Mouse (Mus musculus) midbrain, postnatal 0 days (tissue): ENCODE data around the gene Abca1. TPM values are rescaled to one million over a fixed set of nuclear protein-coding genes. Genes with fewer than 3 reads are reported as not detected.

Experiments
- ATAC-seq: fragments of 200-750 bp; cut with Nextera tagmentation; 2 replicates; pipeline ENCODE4 v1.8.0; 2017; ENCODE audit warnings: moderate number of reproducible peaks, mild to moderate bottlenecking, moderate TSS enrichment, moderate library complexity; ENCODE audit not compliant: low FRiP score
- DNase-seq: peaks from one replicate; pipeline ENCODE4 v3.0.0-alpha.2; 2015; ENCODE audit warnings: low spot score
- H3K27ac ChIP-seq: fragments of 300-500 bp; sonication (generic); 2 replicates; pipeline ENCODE4 v1.5.1; 2014; ENCODE audit warnings: low read depth, mild to moderate bottlenecking, low read length, mixed read lengths
- H3K27me3 ChIP-seq: fragments of 300-500 bp; sonication (generic); 2 replicates; pipeline ENCODE4 v1.6.1; 2014; ENCODE audit warnings: low read length, control low read depth, mixed read lengths; ENCODE audit not compliant: insufficient read depth
- H3K36me3 ChIP-seq: fragments of 300-500 bp; sonication (generic); 2 replicates; pipeline ENCODE4 v1.6.1; 2014; ENCODE audit warnings: low read length, control low read depth, mixed read lengths; ENCODE audit not compliant: insufficient read depth
- H3K4me1 ChIP-seq: fragments of 300-500 bp; sonication (generic); 2 replicates; pipeline ENCODE4 v1.6.1; 2014; ENCODE audit warnings: mild to moderate bottlenecking, control low read depth, antibody characterized with exemption, low read length, mixed read lengths; ENCODE audit not compliant: insufficient read depth
- H3K4me2 ChIP-seq: fragments of 300-500 bp; sonication (generic); 2 replicates; pipeline ENCODE4 v1.6.1; 2014; ENCODE audit warnings: low read depth, mild to moderate bottlenecking, low read length, mixed read lengths; ENCODE audit not compliant: poor library complexity, severe bottlenecking
- H3K4me3 ChIP-seq: fragments of 300-500 bp; sonication (generic); 2 replicates; pipeline ENCODE4 v1.5.1; 2014; ENCODE audit warnings: low read depth, mild to moderate bottlenecking, low read length, moderate library complexity
- H3K9ac ChIP-seq: fragments of 300-500 bp; sonication (generic); replicated peaks from 2 replicates; pipeline ENCODE4 v1.6.1; 2014; ENCODE audit warnings: mild to moderate bottlenecking, low read length, moderate library complexity, mixed read lengths; ENCODE audit not compliant: poor library complexity, severe bottlenecking
- H3K9me3 ChIP-seq: fragments of 300-500 bp; sonication (generic); 2 replicates; pipeline ENCODE4 v1.6.1; 2016; ENCODE audit warnings: low read length, control low read depth
- CTCF ChIP-seq: IDR thresholded peaks from 2 replicates; pipeline ENCODE4 v1.5.1; 2016; ENCODE audit warnings: antibody characterized with exemption, mild to moderate bottlenecking
- WGBS: fragments of 180-500 bp; shearing (Covaris S2); extraction: QIAGEN DNeasy Blood & Tissue Kit; methylation state at CpG from one replicate; pipeline ENCODE4 v1.1.7; 2014; 5-methylcytosine and 5-hydroxymethylcytosine counted together
- polyA plus RNA-seq: library from polyadenylated mRNA; unstranded; fragments of >200 nt; fragmentation: Nextera tagmentation; extraction: Ambion mirVana; gene quantifications from 2 replicates; pipeline ENCODE4 v1.2.1, GENCODE M21; 2015
- total RNA-seq: library from RNA; depleted of rRNA; stranded (reverse); fragments of >200 nt; gene quantifications from 2 replicates; pipeline ENCODE4 v1.2.3, GENCODE M21; 2014

The Abca1 gene
- total and polyA plus RNA-seq, 2 experiments from 2014 or later, result 8.6 to 49.2 TPM

GRCm38 (mm10) chr4:53122310-53122709 lies 37.4 kb downstream of the Abca1 start:
- DNase-seq (no peak), ATAC-seq (no peak)
- TF ChIP-seq CTCF, result no peak
- 84% methylated on average over 3 of the region's 3 CpGs for WGBS
- no peak overlapping the region for H3K9ac ChIP-seq
- H3K9me3 ChIP-seq, result no peaks in the 10 kb centered on the region
- no peaks in the 10 kb centered on the region for H3K36me3 ChIP-seq
- H3K27me3 ChIP-seq, result no peaks in the 10 kb centered on the region
- H3K27ac ChIP-seq, result no peak overlapping the region
- no peak overlapping the region for H3K4me2 ChIP-seq
- H3K4me1 ChIP-seq, result no peaks in the 10 kb centered on the region
- H3K4me3 ChIP-seq, result no peak overlapping the region

- no peak overlapping the region for H3K4me3 ChIP-seq
- no peak overlapping the region for H3K9ac ChIP-seq
- DNase-seq, result peak; percentile 49
- no peak for ATAC-seq
- 62% methylated on average over 7 of the region's 7 CpGs for WGBS
- no peaks in the 10 kb centered on the region for H3K4me1 ChIP-seq
- no peak for TF ChIP-seq CTCF
- no peak overlapping the region for H3K27ac ChIP-seq
- H3K36me3 ChIP-seq, result no peaks in the 10 kb centered on the region
- no peaks in the 10 kb centered on the region for H3K9me3 ChIP-seq
- no peak overlapping the region for H3K4me2 ChIP-seq
- no peaks in the 10 kb centered on the region for H3K27me3 ChIP-seq
Measured at GRCm38 (mm10) chr4:53121516-53122227, 38.0 kb downstream of the Abca1 start.

GRCm38 (mm10) chr4:53121084-53121483 lies 38.6 kb downstream of the Abca1 start:
- no peak for TF ChIP-seq CTCF
- ATAC-seq (no peak), DNase-seq (no peak)
- H3K9me3 ChIP-seq, result no peaks in the 10 kb centered on the region
- 89% methylated on average over 3 of the region's 3 CpGs for WGBS
- no peak overlapping the region for H3K4me3 ChIP-seq
- no peaks in the 10 kb centered on the region for H3K36me3 ChIP-seq
- no peak overlapping the region for H3K4me2 ChIP-seq
- H3K27me3 ChIP-seq, result no peaks in the 10 kb centered on the region
- no peak overlapping the region for H3K27ac ChIP-seq
- H3K4me1 ChIP-seq, result no peaks in the 10 kb centered on the region
- no peak overlapping the region for H3K9ac ChIP-seq

- no peak for TF ChIP-seq CTCF
- no peaks in the 10 kb centered on the region for H3K9me3 ChIP-seq
- no peak overlapping the region for H3K4me2 ChIP-seq
- WGBS, result 80% methylated on average over 10 of the region's 10 CpGs
- H3K27me3 ChIP-seq, result no peaks in the 10 kb centered on the region
- ATAC-seq, result no peak
- H3K27ac ChIP-seq, result no peak overlapping the region
- H3K9ac ChIP-seq, result no peak overlapping the region
- no peaks in the 10 kb centered on the region for H3K36me3 ChIP-seq
- no peak overlapping the region for H3K4me3 ChIP-seq
- no peaks in the 10 kb centered on the region for H3K4me1 ChIP-seq
- no peak for DNase-seq
Measured at GRCm38 (mm10) chr4:53120038-53120685, 39.5 kb downstream of the Abca1 start.

GRCm38 (mm10) chr4:53118643-53119042 lies 41.1 kb downstream of the Abca1 start:
- H3K27me3 ChIP-seq, result no peaks in the 10 kb centered on the region
- no peaks in the 10 kb centered on the region for H3K9me3 ChIP-seq
- TF ChIP-seq CTCF, result no peak
- 0 out of 2 replicates have a peak, but pooled peaks cover under 1% of the 10 kb centered on the region for H3K36me3 ChIP-seq
- no peak for DNase-seq
- no peak overlapping the region for H3K9ac ChIP-seq
- no peak overlapping the region for H3K4me2 ChIP-seq
- no peaks in the 10 kb centered on the region for H3K4me1 ChIP-seq
- ATAC-seq, result no peak
- no peak overlapping the region for H3K4me3 ChIP-seq
- WGBS, result 76% methylated on average over 4 of the region's 4 CpGs
- H3K27ac ChIP-seq, result no peak overlapping the region

GRCm38 (mm10) chr4:53117610-53118009 lies 42.1 kb downstream of the Abca1 start:
- no peaks in the 10 kb centered on the region for H3K27me3 ChIP-seq
- H3K4me2 ChIP-seq, result no peak overlapping the region
- no peak for ATAC-seq
- H3K36me3 ChIP-seq, result 0 out of 2 replicates have a peak, but pooled peaks cover 3% of the 10 kb centered on the region
- H3K4me3 ChIP-seq, result no peak overlapping the region
- TF ChIP-seq CTCF, result peak; percentile 56
- DNase-seq, result no peak
- no peak overlapping the region for H3K9ac ChIP-seq
- no peaks in the 10 kb centered on the region for H3K9me3 ChIP-seq
- no peaks in the 10 kb centered on the region for H3K4me1 ChIP-seq
- H3K27ac ChIP-seq, result no peak overlapping the region
